Mouse (Mus musculus) hindbrain, embryonic 14.5 days (tissue): Measurements from ENCODE around the gene Rsph14. TPM values are rescaled to one million over a fixed set of nuclear protein-coding genes. Genes with fewer than 3 reads are reported as not detected.

Experiments
- ATAC-seq: fragments of 200-750 bp; cut with Nextera tagmentation; 2 replicates; pipeline ENCODE4 v1.8.0; 2017; ENCODE audit warnings: moderate number of reproducible peaks, mild to moderate bottlenecking, moderate TSS enrichment, moderate library complexity; ENCODE audit not compliant: low FRiP score
- DNase-seq: peaks from one replicate; pipeline ENCODE4 v3.0.0-alpha.2; 2015; ENCODE audit warnings: low spot score
- H3K27ac ChIP-seq: fragments of 300-500 bp; sonication (generic); 2 replicates; pipeline ENCODE4 v1.5.1; 2014; ENCODE audit warnings: mild to moderate bottlenecking, moderate library complexity
- H3K27me3 ChIP-seq: fragments of 300-500 bp; sonication (generic); 2 replicates; pipeline ENCODE4 v1.6.1; 2014; ENCODE audit warnings: mild to moderate bottlenecking, low read length, mixed read lengths; ENCODE audit not compliant: control insufficient read depth, insufficient read depth
- H3K36me3 ChIP-seq: fragments of 300-500 bp; sonication (generic); replicated peaks from 2 replicates; pipeline ENCODE4 v1.6.1; 2014; ENCODE audit not compliant: control insufficient read depth, insufficient read depth
- H3K4me1 ChIP-seq: fragments of 300-500 bp; sonication (generic); replicated peaks from 2 replicates; pipeline ENCODE4 v1.6.1; 2014; ENCODE audit warnings: antibody characterized with exemption, low read length, mixed read lengths; ENCODE audit not compliant: control insufficient read depth, insufficient read depth
- H3K4me2 ChIP-seq: fragments of 300-500 bp; sonication (generic); replicated peaks from 2 replicates; pipeline ENCODE4 v1.6.1; 2014; ENCODE audit warnings: mild to moderate bottlenecking, moderate library complexity
- H3K4me3 ChIP-seq: fragments of 300-500 bp; sonication (generic); replicated peaks from 2 replicates; pipeline ENCODE4 v1.5.1; 2014; ENCODE audit warnings: mild to moderate bottlenecking, low read length
- H3K9ac ChIP-seq: fragments of 300-500 bp; sonication (generic); 2 replicates; pipeline ENCODE4 v1.6.1; 2014
- H3K9me3 ChIP-seq: fragments of 300-500 bp; sonication (generic); 2 replicates; pipeline ENCODE4 v1.6.1; 2016; ENCODE audit warnings: low read length; ENCODE audit not compliant: control insufficient read depth
- WGBS: fragments of 180-500 bp; shearing (Covaris S2); extraction: QIAGEN DNeasy Blood & Tissue Kit; methylation state at CpG from one replicate; pipeline ENCODE4 v1.1.7; 2014; 5-methylcytosine and 5-hydroxymethylcytosine counted together
- polyA plus RNA-seq: library from polyadenylated mRNA; unstranded; fragments of >200 nt; fragmentation: Nextera tagmentation; extraction: Ambion mirVana; gene quantifications from 2 replicates; pipeline ENCODE4 v1.2.1, GENCODE M21; 2014

Rsph14 gene
- polyA plus RNA-seq, 1 experiment from 2014 or later = 0.50 TPM

GRCm38 (mm10) chr10:75056255-75056654 is 23.9 kb upstream of the Rsph14 start:
- Histone ChIP-seq H3K36me3 (no peaks in the 10 kb centered on the region), H3K4me3 (no peak overlapping the region), H3K9me3 (no peaks in the 10 kb centered on the region), H3K27ac (peak overlapping the region; percentile 10; the same call in 1 of the 2 replicates), H3K9ac (no peak overlapping the region), H3K27me3 (no peaks in the 10 kb centered on the region), H3K4me2 (no peak overlapping the region), H3K4me1 (peaks cover 15% of the 10 kb centered on the region)
- 6% methylated on average over 4 of the region's 4 CpGs for WGBS
- ATAC-seq = peak; percentile 22; the same call in 1 of the 2 replicates
- peak; percentile 42 for DNase-seq

GRCm38 (mm10) chr10:75055672-75056071 is 23.3 kb upstream of the Rsph14 start:
- WGBS = 46% methylated on average over 5 of the region's 5 CpGs
- no peak overlapping the region for H3K4me3 ChIP-seq
- H3K4me1 ChIP-seq = peaks cover 15% of the 10 kb centered on the region
- ATAC-seq (no peak), DNase-seq (no peak)
- no peaks in the 10 kb centered on the region for H3K27me3 ChIP-seq
- H3K4me2 ChIP-seq = no peak overlapping the region
- no peak overlapping the region for H3K9ac ChIP-seq
- no peaks in the 10 kb centered on the region for H3K9me3 ChIP-seq
- H3K27ac ChIP-seq = peak overlapping the region; percentile 10; the same call in 1 of the 2 replicates
- H3K36me3 ChIP-seq = no peaks in the 10 kb centered on the region

DNA sequence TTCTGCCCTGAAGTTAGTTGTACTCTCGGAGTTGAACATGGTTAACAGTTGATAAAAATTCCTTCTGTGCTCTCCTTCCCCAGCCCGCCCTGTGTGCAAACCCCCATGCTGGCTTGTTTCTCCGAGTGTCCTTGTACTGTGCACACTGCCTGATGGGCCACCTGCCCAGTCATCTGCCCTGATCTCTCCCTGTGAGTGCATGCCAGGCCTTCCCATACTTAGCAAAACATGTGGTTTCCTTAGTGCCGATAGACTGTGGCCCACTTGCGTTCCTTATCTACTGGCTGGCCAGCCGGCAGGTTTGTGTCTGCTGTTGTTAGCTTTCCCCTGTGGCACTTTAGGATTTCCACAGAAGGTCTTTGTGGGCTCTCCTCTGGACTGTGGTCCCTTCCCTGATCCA is 21.7 kb upstream of the Rsph14 start:
- Histone ChIP-seq H3K9ac (no peak overlapping the region), H3K27me3 (no peaks in the 10 kb centered on the region), H3K36me3 (no peaks in the 10 kb centered on the region), H3K9me3 (no peaks in the 10 kb centered on the region), H3K4me1 (peaks cover 6% of the 10 kb centered on the region), H3K27ac (no peak overlapping the region), H3K4me2 (no peak overlapping the region), H3K4me3 (no peak overlapping the region)
- DNase-seq = no peak
- 74% methylated on average over 6 of the region's 6 CpGs for WGBS
- no peak for ATAC-seq

DNA sequence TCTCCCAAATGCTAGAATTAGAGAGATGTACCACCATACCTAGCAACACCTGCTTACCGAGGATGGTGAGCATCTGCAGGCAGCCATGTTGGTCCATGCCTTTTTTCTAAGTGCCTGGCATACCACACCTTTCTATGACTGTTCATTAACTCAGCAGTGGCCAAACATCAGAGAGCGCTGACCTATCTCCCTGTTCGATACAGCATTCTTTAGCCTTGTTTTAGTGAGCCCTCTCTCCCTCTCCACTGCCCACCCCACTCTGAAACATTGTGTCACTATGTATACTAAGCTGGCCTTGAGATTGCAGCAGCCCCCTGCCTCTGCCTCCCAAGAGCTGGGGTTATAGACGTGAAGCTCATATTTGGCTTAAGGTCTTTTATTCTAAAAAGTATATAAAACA is 21.3 kb upstream of the Rsph14 start:
- no peak for DNase-seq
- Histone ChIP-seq H3K4me3 (no peak overlapping the region), H3K9me3 (no peaks in the 10 kb centered on the region), H3K4me1 (peaks cover 6% of the 10 kb centered on the region), H3K27ac (no peak overlapping the region), H3K9ac (no peak overlapping the region), H3K4me2 (no peak overlapping the region), H3K36me3 (no peaks in the 10 kb centered on the region), H3K27me3 (no peaks in the 10 kb centered on the region)
- 94% methylated on average over 4 of the region's 4 CpGs for WGBS
- no peak for ATAC-seq

GRCm38 (mm10) chr10:75052902-75053301 is 20.5 kb upstream of the Rsph14 start:
- Histone ChIP-seq H3K27me3 (no peaks in the 10 kb centered on the region), H3K9me3 (no peaks in the 10 kb centered on the region), H3K4me3 (no peak overlapping the region), H3K4me2 (no peak overlapping the region), H3K4me1 (peaks cover 6% of the 10 kb centered on the region), H3K36me3 (no peaks in the 10 kb centered on the region), H3K27ac (no peak overlapping the region), H3K9ac (no peak overlapping the region)
- WGBS = 79% methylated on average over 8 of the region's 8 CpGs
- ATAC-seq (no peak), DNase-seq (no peak)

DNA sequence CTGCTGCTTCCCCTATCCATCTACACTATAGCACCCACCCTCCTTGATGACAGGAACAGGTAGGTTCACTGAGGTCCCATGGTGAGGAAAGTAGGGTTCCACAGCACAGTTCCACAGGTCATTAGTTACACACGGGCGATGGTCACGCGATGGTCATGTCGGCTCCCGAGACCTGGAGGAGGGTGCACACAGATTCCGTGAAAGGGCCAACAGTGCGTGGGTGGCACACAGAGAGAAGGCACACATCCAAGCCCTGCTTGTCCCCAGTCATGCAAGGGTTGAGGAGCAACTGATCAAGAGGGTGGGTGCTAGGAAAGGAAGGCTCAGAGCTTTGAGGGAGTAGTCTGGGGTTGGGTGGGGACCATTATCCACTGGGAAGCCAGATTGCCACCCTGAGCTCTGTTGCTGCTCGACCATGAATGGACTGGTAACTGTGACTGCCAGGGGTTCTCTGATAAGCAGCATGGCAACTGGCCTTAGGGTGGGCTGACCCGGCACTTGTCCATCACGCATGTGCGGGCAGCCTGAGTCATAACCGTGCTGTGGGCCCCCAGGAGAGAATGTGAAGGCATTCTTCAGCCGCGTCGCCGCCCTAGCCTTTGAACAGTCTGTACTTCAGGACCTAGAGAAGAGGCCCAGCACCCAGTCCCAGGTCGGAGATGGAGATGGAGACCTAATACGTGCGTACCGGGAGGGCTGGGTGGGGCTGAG is 19.1 kb upstream of the Rsph14 start:
- no peak overlapping the region for H3K9ac ChIP-seq
- no peaks in the 10 kb centered on the region for H3K27me3 ChIP-seq
- 0 out of 2 replicates have a peak, but pooled peaks cover 2% of the 10 kb centered on the region for H3K36me3 ChIP-seq
- no peak overlapping the region for H3K4me3 ChIP-seq
- WGBS = 96% methylated on average over 21 of the region's 21 CpGs
- DNase-seq (no peak), ATAC-seq (no peak)
- no peak overlapping the region for H3K4me2 ChIP-seq
- no peak overlapping the region for H3K27ac ChIP-seq
- H3K4me1 ChIP-seq = peaks cover 6% of the 10 kb centered on the region
- H3K9me3 ChIP-seq = no peaks in the 10 kb centered on the region

DNA sequence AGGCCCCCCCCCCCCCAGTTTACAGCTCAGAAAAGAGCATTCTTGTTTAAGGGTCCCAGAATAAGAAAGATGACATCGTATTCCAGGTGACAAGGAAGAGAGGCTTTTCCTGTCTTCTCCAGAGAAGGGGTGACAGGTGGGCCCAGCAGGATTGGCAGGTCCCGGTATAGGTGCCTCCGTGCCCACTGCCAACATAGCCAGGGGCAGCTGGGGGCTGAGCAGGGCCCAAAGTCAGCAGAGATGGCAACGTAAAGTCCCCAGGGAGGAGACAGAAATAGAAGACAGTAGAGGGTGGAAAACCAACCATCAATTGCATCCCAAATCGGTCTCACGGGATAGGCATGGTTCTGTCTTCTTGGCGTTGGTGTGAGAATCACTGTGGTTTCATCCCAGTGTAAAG is 16.3 kb upstream of the Rsph14 start:
- Histone ChIP-seq H3K9ac (no peak overlapping the region), H3K27me3 (no peaks in the 10 kb centered on the region), H3K4me2 (no peak overlapping the region), H3K4me3 (no peak overlapping the region), H3K4me1 (no peaks in the 10 kb centered on the region), H3K36me3 (peaks cover 10% of the 10 kb centered on the region; the same call in 1 of the 2 replicates), H3K27ac (no peak overlapping the region), H3K9me3 (no peaks in the 10 kb centered on the region)
- ATAC-seq (no peak), DNase-seq (no peak)
- 94% methylated on average over 7 of the region's 7 CpGs for WGBS

- H3K36me3 ChIP-seq = peaks cover 10% of the 10 kb centered on the region; the same call in 1 of the 2 replicates
- 93% methylated on average over 15 of the region's 15 CpGs for WGBS
Observed at GRCm38 (mm10) chr10:75045831-75046230, 13.4 kb upstream of the Rsph14 start.

GRCm38 (mm10) chr10:75044459-75044858 is 12.1 kb upstream of the Rsph14 start:
- Histone ChIP-seq H3K4me3 (no peak overlapping the region), H3K9ac (no peak overlapping the region), H3K27me3 (no peaks in the 10 kb centered on the region), H3K27ac (no peak overlapping the region), H3K4me2 (no peak overlapping the region), H3K36me3 (peaks cover 10% of the 10 kb centered on the region; the same call in 1 of the 2 replicates), H3K9me3 (no peaks in the 10 kb centered on the region), H3K4me1 (no peaks in the 10 kb centered on the region)
- ATAC-seq = no peak
- no peak for DNase-seq
- 47% methylated on average over 7 of the region's 7 CpGs for WGBS

More at GRCm38 (mm10) chr10:75045831-75046230, 13.4 kb upstream of the Rsph14 start:
- no peak overlapping the region for H3K27ac ChIP-seq
- no peaks in the 10 kb centered on the region for H3K27me3 ChIP-seq
- H3K9ac ChIP-seq = no peak overlapping the region
- DNase-seq (no peak), ATAC-seq (no peak)
- no peak overlapping the region for H3K4me3 ChIP-seq
- no peaks in the 10 kb centered on the region for H3K4me1 ChIP-seq
- no peak overlapping the region for H3K4me2 ChIP-seq
- no peaks in the 10 kb centered on the region for H3K9me3 ChIP-seq
